15 mouse cellular contexts compared by ENCODE assay signal in the genomic region with DNA sequence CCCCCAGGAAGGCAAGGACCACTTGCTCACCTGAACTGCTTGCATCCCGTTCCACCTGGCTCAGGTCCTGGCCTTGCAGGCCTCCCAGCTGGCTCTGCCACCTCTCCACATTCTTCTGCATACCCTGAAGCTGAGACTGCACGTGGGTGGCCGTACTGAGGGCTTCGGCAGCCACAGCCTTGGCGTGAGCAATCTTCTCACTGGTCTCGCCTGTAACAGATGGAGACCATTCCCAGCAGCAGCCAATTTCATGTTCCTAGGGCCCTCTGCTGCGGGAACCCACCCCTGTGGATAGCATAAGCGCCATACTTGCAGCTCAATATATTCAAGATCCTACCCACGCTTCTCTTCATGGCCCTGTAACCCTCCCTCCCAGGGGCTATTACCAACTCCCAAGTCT.
"Had no signal": no experiment of that assay in that cellular context is flagged by ENCODE, and none has a peak within 500 bp of the region (broad histone marks: within the 10 kb centered on the region; RNA-seq: fewer than 3 reads in every experiment).

No protein-coding gene starts in this region.

- DNase-seq: cerebellum, adult 8-10 months; cerebellum, adult 9-10 months; cerebellum, adult 9-11 months; cerebellum, postnatal 14 days; cerebellum, postnatal 36 days; embryo, embryonic 11 days; forebrain, postnatal 0 days; gastrocnemius, adult 2 months; gastrocnemius, postnatal 10 days; gastrocnemius, postnatal 14 days; gastrocnemius, postnatal 25 days; gastrocnemius, postnatal 36 days; heart, adult 11 months; heart, adult 18-20 months; heart, adult 2 months had no signal
